Mouse (Mus musculus) activated CD4-positive, CD25-positive, alpha-beta regulatory T cell (primary cell): ENCODE data around the gene Mcu. TPM values are rescaled to one million over a fixed set of nuclear protein-coding genes. Genes with fewer than 3 reads are reported as not detected.

Experiments
- polyA plus RNA-seq, 2 experiments: library from polyadenylated mRNA; unstranded; fragments of 100-300 nt; shearing (Covaris generic); gene quantifications; one replicate each; pipeline ENCODE4 v1.2.1; 2017

Gene Mcu
- 10 to 100 TPM; 15.6 to 21.5 TPM for polyA plus RNA-seq

GRCm38 (mm10) chr10:59616522-59616921 lies at the start of gene Mcu:
Gene Mcu (minus strand): TSS chr10:59616692.

GRCm38 (mm10) chr10:59615981-59616520 lies 441 bp downstream of the Mcu start, which contains the start of gene Gm10322:
Gene Gm10322 (plus strand): TSS chr10:59616063.

DNA sequence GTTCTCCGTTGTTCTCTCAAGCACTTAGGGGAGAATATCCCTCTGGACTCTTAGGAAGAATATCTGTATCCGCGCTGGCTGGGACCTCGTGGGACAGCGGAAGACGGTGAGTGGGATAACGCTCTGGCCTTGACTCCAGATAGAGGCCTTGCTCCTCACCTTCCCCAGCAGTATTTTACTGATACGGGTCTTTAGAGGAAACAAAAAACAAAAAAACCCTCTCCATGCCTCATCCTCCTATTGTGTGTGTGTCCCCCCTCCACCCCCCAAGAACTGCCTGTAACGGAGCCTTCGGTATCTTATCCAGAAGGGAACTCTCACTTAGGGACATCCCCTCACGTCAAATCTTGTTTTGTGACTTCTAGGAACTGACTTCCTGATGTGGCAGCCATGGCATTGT lies 174.8 kb downstream of the Mcu start, which contains the start of gene Oit3:
Oit3 (minus strand) TSS at position 44 of the 400 bp plus-strand sequence.

DNA sequence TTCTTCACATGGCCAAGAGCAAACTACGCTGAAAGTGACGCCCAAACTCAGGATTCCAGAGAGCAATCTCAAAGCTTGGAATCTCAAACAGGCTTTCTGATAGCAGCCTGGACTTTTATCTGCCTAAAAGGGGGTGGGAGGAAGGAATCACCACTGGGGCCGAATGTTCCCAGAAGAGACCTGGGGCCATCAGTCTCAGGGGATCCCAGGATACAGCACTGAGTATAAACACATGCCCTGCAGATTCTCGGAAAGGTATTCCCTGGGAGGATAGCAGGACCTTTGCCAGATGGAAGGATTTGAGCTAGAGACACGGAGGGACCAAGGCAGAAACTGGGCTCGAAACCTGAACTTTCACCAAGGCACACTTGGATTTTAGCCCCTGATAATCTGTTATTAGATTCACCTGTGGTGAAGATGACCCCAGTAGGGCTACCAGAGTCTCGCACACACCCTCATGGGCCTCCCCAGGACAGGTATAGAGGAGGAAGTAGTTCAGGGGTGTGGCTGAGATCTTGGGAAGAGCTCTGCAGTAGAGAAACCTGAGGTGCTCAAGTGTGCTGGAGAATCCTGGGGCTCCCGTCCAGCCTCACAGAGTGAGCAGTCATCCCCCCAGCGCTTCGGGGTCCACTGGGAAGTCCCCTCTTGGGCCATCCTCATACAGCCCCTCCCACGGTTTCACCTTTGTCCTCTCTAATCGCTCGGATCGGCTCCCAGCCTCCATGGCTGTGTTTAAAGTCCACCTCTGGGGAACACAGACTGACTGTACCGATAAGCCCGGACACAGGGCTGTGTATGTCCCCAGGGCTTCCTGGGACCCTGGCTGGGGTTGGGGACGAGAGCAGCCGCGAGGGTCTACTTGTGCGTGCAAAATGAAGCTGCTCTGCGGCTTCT lies 213.3 kb downstream of the Mcu start, which contains the start of gene Pla2g12b:
Pla2g12b (plus strand) TSS at position 762 of the 894 bp plus-strand sequence.

Other genes starting within 250 kb of the Mcu start
- 100 to 1,000 TPM; 104 to 106 TPM for gene Gm10273, start 221.1 kb downstream of the Mcu start, polyA plus RNA-seq
- not detected for gene Pla2g12b, start 213.0 kb downstream of the Mcu start, polyA plus RNA-seq
- gene Oit3, start 174.9 kb downstream of the Mcu start, polyA plus RNA-seq, result 1 to 10 TPM; 1.0 to 1.4 TPM
- gene Gm10322, start 629 bp downstream of the Mcu start, polyA plus RNA-seq, result under 1 TPM in 1 of 2 experiments, not detected in 1; 0.77 TPM
- 10 to 100 TPM; 34.4 to 54.5 TPM for gene Micu1, start 85.8 kb upstream of the Mcu start, polyA plus RNA-seq